In the genomic region with DNA sequence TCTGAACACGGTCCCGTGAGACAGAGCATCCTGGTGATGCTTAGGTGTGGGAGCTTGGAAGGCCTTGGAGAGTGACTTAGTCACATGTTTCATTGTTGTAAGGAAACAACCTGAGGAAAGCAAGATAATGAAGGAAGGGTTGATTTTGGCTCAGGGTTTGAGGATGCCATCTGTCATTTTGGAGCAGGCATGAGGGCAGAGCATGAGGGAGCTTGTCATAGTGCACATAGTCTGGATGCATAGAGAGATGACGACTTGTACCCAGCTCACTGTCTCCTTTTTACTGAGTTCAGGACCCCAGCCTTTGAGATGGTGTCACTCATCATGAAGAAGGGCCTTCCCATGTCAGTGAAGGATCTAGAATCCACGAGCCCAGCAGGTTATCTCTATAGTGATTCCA, we compare ENCODE assay signal across 14 mouse cellular contexts.
"Had no signal": no experiment of that assay in that cellular context is flagged by ENCODE, and none has a peak within 500 bp of the region (broad histone marks: within the 10 kb centered on the region; RNA-seq: fewer than 3 reads in every experiment).

No protein-coding gene starts in this region.

- H3K36me3 ChIP-seq: limb, embryonic 13.5 days; liver, embryonic 15.5 days; midbrain, embryonic 10.5 days; neural tube, embryonic 15.5 days had no signal

- H3K4me3 ChIP-seq: limb, embryonic 13.5 days; liver, embryonic 15.5 days; midbrain, embryonic 10.5 days; myocyte; neural tube, embryonic 15.5 days had no signal

- H3K4me1 ChIP-seq: liver, embryonic 15.5 days; midbrain, embryonic 10.5 days had no signal

- DNase-seq: kidney, postnatal 36 days; layer of hippocampus, adult 9-11 months; lung, adult 2 months; lung, postnatal 36 days; midbrain, embryonic 14.5 days; right cerebral cortex, adult 18-20 months; right cerebral cortex, postnatal 25 days; thymus, postnatal 36 days had no signal

- H3K9me3 ChIP-seq: limb, embryonic 13.5 days; liver, embryonic 15.5 days; midbrain, embryonic 10.5 days; neural tube, embryonic 15.5 days had no signal

- H3K27me3 ChIP-seq: liver, embryonic 15.5 days; neural tube, embryonic 15.5 days had no signal

- H3K27ac ChIP-seq: kidney, postnatal 0 days; limb, embryonic 13.5 days; liver, embryonic 15.5 days; midbrain, embryonic 10.5 days; neural tube, embryonic 15.5 days had no signal
